Mouse (Mus musculus) frontal cortex, postnatal 36 days (tissue): Measurements from ENCODE around the gene Gm20403.
A peak's percentile ranks its signal among the peaks of the same experiment; 100 is the strongest.
"Not testable (repeated sequence)": the region's sequence is repeated elsewhere in the genome, so short reads cannot be mapped to it uniquely, and the experiment has no call there.

Experiments used
- DNase-seq, 2 experiments: peaks; one replicate each; pipeline ENCODE4 v3.0.0; 2022; ENCODE audit warnings: low spot score in 2 of 2

Gm20403 gene

GRCm38 (mm10) chr12:54993246-54994067 lies 7.1 kb upstream of the Gm20403 start:
- peak; percentile 9 to 19 for DNase-seq

- DNase-seq: no peak
Measured at GRCm38 (mm10) chr12:54992814-54993213, 6.5 kb upstream of the Gm20403 start.

DNA sequence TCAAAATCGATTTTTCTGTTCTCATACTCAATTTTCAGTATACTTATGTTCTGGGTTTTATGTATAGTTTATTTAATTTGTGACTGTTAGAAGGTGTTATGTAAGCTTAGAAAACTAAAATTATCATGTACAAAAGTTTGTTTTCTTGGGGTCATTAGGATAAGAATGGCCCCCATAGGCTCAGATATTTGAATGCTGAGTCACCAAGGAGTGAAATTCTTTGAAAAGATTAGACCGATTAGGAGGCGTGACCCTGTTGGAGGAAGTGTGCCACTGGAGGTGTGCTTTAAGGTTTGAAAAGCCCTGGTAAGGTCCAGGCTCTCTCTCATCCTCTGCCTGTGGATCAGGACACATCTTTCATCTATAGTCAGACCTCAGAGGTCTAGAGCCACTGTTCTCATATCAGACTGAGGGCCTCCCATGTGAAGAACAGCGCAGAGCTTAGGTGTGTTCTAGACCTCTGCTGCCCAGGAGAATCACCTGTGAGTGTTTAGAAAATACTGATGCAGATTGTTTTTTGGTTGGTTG lies 2.1 kb upstream of the Gm20403 start:
- no peak for DNase-seq

GRCm38 (mm10) chr12:54987156-54987555 lies 827 bp upstream of the Gm20403 start:
- DNase-seq: no peak

- DNase-seq: peak; percentile 38 to 39
Measured at GRCm38 (mm10) chr12:54985257-54986051, 875 bp downstream of the Gm20403 start.

- DNase-seq: peak; percentile 29 to 50
Measured at GRCm38 (mm10) chr12:54984701-54985256, 1.6 kb downstream of the Gm20403 start.

DNA sequence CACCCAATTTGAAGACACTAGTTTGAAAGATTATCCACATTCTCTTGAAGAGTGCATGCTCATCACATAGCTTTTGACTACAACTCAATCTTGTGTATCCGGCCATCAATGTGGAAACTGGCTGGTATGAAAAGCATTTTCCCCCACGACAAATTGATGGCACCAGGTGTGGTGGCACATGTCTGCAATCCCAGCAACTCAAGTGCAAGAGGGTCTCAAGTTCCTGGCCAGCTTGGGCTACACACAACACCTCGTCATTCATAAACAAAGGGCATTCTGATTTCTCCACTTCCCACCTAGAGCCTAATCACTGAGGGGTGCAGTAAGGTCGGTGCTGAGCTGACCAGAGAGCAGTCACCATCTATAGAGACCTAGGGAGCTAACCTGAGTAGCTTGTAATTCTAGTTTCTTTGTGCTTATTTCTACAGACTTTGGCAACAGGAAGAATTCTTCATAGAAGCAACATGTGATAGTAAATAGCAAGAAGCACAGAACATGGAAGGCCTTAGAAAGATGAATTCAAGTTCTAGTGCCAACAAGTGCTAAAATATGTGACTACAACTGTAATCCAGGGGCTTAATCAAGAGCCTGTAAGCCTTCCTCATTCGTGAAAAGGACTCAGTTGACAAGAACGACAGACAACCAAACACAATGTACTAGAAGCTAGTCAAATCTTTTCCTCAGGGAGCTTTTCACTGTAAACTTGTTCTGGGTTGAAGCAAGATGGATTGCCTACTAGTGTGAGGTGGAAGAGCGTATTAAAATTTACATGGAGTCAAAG lies 3.2 kb downstream of the Gm20403 start:
- DNase-seq: no peak

- DNase-seq: no peak
Measured at GRCm38 (mm10) chr12:54981962-54982361, 4.4 kb downstream of the Gm20403 start.

DNA sequence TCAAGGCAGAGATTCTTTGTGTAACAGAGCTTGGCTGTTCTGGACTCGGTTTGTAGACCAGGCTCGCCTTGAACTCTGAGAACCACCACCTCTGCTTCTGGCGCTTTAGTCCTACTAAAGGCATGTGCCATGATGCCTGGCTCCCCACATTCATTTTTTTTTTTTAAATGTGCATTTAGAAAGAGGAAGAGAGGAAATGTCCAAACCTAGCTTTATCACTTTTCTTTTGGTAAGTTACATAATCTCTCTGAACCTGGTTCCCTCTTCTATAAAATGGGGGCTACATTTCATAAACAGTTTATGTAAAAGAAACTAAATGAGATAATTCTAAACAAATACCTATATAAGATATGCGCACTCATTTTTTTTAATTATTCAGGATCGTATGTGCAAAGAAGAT lies 5.4 kb downstream of the Gm20403 start:
- no peak for DNase-seq

- DNase-seq: no peak
Measured at GRCm38 (mm10) chr12:54980532-54980931, 5.8 kb downstream of the Gm20403 start.

- no peak for DNase-seq
Measured at GRCm38 (mm10) chr12:54969033-54969432, 17.3 kb downstream of the Gm20403 start.

DNA sequence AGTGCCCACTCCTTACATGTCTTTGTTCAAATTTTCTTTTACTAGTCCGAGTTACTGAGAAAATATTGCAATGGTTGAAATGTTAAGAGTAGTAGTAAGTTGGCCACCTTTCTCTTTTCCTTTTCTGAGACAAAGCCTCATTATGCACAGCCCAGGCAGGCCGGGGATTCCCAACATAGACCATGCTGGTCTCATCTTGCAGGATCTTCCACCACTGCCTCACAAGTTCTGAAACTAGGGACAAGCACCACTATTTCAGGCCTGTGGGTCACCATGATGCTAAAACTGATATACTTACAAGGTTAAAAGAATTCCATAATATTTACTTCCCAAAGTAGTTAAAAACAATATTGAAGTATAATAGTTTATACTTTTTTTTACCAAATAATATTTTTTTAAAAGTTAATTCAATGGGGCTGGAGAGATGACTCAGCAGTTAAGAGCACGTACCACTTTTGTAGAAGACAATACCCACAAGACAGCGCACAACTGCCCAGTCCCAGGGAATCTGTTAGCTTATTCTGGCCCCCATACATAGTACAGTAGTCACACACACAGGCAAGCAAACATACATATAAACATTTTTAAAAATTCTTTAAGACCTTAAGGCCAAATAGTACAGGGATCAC lies 20.7 kb downstream of the Gm20403 start:
- DNase-seq: no peak

- DNase-seq: no peak
Measured at GRCm38 (mm10) chr12:54959569-54959968, 26.8 kb downstream of the Gm20403 start.

- DNase-seq: no peak
Measured at GRCm38 (mm10) chr12:54956974-54957373, 29.4 kb downstream of the Gm20403 start.

GRCm38 (mm10) chr12:54956457-54956856 lies 29.9 kb downstream of the Gm20403 start:
- no peak for DNase-seq

DNA sequence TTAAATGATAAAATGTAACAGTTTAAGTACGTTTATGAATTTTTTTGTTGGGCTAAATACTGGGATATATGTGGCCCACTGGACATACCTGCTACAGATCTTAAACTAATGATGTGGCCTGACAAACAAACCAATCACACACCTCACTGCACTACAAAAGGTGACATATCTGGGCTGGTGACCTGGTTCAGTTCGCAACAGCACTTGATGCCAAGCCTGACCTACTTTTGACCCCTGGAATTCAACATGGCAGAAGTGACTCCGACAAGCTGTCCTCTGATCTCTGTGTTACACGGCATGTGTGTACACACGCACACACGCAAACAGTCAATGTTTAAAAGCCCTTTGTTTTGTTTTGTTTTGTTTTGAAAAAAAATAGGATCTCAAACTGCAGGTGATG lies 40.2 kb downstream of the Gm20403 start:
- DNase-seq: no peak

DNA sequence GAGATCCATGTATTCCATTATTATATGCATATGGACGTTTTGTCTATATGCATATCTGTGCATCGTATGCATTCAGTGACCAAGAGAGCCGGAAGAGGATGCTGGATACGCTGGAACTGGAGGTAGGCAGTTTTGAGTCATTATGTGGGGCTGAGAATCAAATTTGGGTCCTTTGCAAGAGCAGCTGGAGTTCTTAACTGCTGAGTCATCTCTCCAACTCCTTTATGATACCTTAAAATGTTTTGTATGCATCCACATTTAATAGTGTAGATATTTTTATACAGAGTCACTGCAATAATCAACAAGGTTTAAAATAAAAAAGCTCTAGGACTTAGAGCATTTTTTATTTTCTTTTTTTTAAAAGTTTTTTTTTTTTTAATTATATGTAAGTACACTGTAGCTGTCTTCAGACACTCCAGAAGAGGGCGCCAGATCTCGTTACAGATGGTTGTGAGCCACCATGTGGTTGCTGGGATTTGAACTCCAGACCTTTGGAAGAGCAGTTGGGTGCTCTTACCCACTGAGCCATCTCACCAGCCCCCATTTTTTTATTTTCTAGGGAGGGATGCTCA lies 43.7 kb downstream of the Gm20403 start:
- not testable (repeated sequence) for DNase-seq

- DNase-seq: not testable (repeated sequence)
Measured at GRCm38 (mm10) chr12:54937581-54938343, 48.6 kb downstream of the Gm20403 start.
